Mouse (Mus musculus): ENCODE results near the gene Gprc5b. TPM values are rescaled to one million over a fixed set of nuclear protein-coding genes. Genes with fewer than 3 reads are reported as not detected.

The Gprc5b gene
- polyA plus RNA-seq, 1 experiment from 2014 or later = 7.4 TPM

DNA sequence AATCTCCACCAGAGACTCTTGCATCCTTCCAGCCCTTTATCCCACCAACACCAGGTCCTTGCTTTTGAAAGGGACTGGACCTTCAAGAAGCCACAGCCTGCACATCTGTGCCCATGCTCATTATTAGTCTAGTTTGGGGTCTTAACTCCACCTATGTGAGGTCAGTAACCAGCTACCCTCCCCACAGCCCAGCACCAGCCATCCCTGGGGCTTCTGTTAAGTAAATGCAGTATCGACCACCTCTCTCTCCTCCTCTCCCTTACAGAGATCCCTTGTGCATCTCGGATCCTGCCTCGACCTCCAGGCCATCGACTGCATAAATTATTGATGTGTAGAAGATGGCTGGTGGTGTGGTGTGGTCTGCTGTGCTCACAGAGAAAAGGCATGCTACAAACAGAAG is 8.6 kb downstream of the Gprc5b start:
- H3K4me2 ChIP-seq = no peak overlapping the region

DNA sequence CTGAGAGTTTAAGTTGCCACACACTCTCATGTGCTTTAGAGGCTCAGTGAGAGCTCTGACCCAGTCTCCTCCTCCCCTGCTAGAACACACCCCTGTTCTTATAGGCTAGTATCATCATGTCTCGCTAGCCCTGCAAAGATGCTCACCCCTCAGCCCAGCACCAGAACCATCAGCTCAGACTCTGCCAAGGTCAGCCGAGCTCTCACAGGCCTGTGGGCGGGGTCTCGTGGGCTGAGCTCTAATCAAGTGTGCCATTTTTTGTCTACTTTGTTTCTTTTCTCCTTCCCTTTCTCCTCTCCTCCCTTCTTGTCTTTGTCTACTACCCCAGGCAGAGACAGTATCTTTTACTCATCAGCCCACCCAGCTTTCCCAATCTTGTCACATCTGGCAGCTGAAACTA is 9.2 kb downstream of the Gprc5b start:
- ATAC-seq (ENCODE audit: insufficient number of reproducible peaks, low FRiP score, low TSS enrichment, low read depth) = no peak
- no peak overlapping the region for H3K4me3 ChIP-seq

More for the DNA sequence above, 8.6 kb downstream of the Gprc5b start:
- Histone ChIP-seq H3K4me3 (no peak overlapping the region), H3K36me3 (peaks cover 16% of the 10 kb centered on the region), H3K9me3 (no peaks in the 10 kb centered on the region), H3K9ac (no peak overlapping the region), H3K4me1 (peaks cover 7% of the 10 kb centered on the region; the same call in 1 of the 2 replicates), H3K27me3 (no peaks in the 10 kb centered on the region), H3K27ac (no peak overlapping the region)
- no peak for ATAC-seq (ENCODE audit: insufficient number of reproducible peaks, low FRiP score, low TSS enrichment, low read depth)
- 74% methylated on average over 4 of the region's 4 CpGs for WGBS

DNA sequence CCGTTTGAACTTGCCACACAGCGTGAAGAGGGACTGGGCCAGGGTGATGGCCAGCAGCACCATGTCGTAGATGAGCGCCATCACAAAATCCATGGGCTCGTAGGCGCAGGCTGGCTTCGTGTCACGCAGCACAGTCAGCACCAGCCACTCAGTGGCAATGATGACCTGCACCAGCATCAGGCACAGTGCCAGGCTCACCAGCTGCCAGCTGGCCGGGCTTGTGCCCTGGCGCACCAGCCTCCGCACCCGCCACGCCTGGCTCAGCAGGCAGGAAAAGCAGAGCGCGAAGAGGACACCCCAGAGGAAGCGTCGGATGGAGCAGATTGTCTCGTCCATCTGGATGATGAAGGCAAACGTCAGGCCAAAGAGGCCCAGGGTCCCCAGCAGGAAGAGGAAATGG is 11.1 kb downstream of the Gprc5b start:
- no peak overlapping the region for H3K4me3 ChIP-seq
- H3K36me3 ChIP-seq = peaks cover 18% of the 10 kb centered on the region
- no peak for ATAC-seq (ENCODE audit: insufficient number of reproducible peaks, low FRiP score, low TSS enrichment, low read depth)
- 90% methylated on average over 19 of the region's 19 CpGs for WGBS
- no peaks in the 10 kb centered on the region for H3K9me3 ChIP-seq
- H3K4me2 ChIP-seq = no peak overlapping the region
- no peaks in the 10 kb centered on the region for H3K27me3 ChIP-seq
- no peak overlapping the region for H3K9ac ChIP-seq
- no peaks in the 10 kb centered on the region for H3K4me1 ChIP-seq
- no peak overlapping the region for H3K27ac ChIP-seq

More for the DNA sequence above, 9.2 kb downstream of the Gprc5b start:
- WGBS = 71% methylated on average over 4 of the region's 4 CpGs
- Histone ChIP-seq H3K4me2 (no peak overlapping the region), H3K36me3 (peaks cover 18% of the 10 kb centered on the region), H3K27ac (no peak overlapping the region), H3K4me1 (0 out of 2 replicates have a peak, but pooled peaks cover 3% of the 10 kb centered on the region), H3K9ac (no peak overlapping the region), H3K9me3 (no peaks in the 10 kb centered on the region), H3K27me3 (no peaks in the 10 kb centered on the region)

DNA sequence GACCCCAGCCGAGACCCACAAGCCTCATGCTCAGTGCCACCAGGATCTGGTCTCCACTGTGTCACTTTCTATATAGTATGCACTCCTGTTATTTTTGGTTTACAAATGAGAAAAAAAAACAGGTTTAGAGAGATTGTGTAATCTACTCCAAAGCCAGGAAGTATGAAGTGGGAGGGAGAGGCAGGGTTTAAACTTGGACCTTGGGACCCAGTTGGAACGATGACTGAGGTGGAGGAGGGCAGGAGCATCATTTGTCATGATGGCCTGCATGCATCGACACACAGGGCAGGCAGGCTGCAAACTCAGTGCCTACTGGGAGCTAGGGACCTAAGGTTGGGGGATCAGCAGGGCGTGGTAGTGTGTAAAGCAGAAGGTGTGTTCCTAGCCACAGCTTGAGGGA is 12.4 kb downstream of the Gprc5b start:
- no peaks in the 10 kb centered on the region for H3K4me1 ChIP-seq
- H3K9me3 ChIP-seq = no peaks in the 10 kb centered on the region
- no peak overlapping the region for H3K9ac ChIP-seq
- no peaks in the 10 kb centered on the region for H3K27me3 ChIP-seq
- H3K4me3 ChIP-seq = no peak overlapping the region
- 88% methylated on average over 4 of the region's 4 CpGs for WGBS
- ATAC-seq (ENCODE audit: insufficient number of reproducible peaks, low FRiP score, low TSS enrichment, low read depth) = no peak
- H3K4me2 ChIP-seq = no peak overlapping the region
- H3K27ac ChIP-seq = no peak overlapping the region
- peaks cover 24% of the 10 kb centered on the region for H3K36me3 ChIP-seq

DNA sequence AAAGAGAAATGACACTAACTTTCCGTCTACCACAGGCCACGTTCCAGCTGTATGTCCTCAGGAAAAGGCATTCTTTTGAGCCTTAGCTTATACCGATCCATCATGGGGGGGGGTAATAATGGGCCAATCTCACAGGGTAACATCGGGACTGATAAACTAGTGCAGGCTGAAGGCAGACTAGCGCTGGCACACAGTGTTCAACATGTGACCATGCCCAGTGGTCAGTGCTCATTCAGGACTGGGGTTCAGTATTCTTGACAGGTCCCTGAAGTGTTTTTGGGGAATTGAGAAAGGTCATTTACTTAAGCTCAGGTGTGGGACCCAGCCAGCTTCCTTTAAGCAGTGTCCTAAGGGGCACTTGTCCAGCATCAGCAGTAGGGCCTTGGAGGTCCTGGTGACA is 13.2 kb downstream of the Gprc5b start:
- 85% methylated on average over 5 of the region's 5 CpGs for WGBS
- Histone ChIP-seq H3K36me3 (peaks cover 24% of the 10 kb centered on the region), H3K4me3 (no peak overlapping the region), H3K9me3 (no peaks in the 10 kb centered on the region), H3K27me3 (no peaks in the 10 kb centered on the region), H3K4me2 (no peak overlapping the region), H3K27ac (no peak overlapping the region), H3K9ac (no peak overlapping the region), H3K4me1 (peaks cover 6% of the 10 kb centered on the region; the same call in 1 of the 2 replicates)
- no peak for ATAC-seq (ENCODE audit: insufficient number of reproducible peaks, low FRiP score, low TSS enrichment, low read depth)

DNA sequence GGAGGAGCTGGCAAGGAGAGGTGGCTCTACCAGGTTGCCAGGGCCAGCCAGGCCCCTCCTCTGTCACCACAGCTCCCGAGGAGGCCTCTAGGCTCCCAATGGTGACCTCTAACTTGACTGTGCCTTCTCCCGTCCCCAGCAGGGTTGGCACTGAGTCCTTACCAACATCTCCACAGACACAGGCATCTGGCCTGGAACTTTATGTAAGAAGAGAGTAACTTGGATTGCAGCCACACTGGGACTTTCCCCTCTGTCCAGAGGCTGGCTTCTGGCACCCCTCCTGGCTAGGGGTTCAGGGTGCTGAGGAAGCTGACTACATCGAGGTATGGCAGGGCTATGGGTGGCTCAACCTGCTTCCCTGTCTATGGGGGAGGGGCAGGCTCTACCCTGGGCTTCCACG is 13.7 kb downstream of the Gprc5b start:
- Histone ChIP-seq H3K27me3 (no peaks in the 10 kb centered on the region), H3K4me3 (no peak overlapping the region), H3K4me1 (peaks cover 9% of the 10 kb centered on the region; the same call in 1 of the 2 replicates), H3K9me3 (no peaks in the 10 kb centered on the region), H3K9ac (no peak overlapping the region), H3K36me3 (peaks cover 24% of the 10 kb centered on the region), H3K27ac (no peak overlapping the region), H3K4me2 (no peak overlapping the region)
- 65% methylated on average over 4 of the region's 4 CpGs for WGBS
- ATAC-seq (ENCODE audit: insufficient number of reproducible peaks, low FRiP score, low TSS enrichment, low read depth) = no peak; the same call in 1 of the 2 replicates

DNA sequence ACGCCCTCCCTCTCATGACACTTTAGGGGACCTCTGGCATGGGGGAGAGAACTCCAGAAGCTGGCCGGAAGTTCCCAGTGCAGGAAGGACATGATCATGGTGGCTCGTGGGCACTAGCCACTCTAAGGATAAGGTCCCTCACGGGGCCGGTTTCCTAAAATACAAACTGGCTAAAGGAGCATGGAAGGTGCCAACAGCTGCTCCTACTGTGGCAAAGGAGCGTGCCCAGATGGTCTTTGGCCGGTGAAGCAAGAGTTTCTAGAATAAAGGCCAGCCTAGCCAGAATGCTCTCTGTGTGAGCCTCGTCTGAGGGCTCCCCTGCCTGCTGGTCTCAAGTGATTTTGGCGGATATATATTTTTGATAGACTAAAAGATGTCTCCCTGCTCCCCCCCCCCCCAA is 15.3 kb downstream of the Gprc5b start:
- H3K4me1 ChIP-seq = peaks cover 15% of the 10 kb centered on the region
- H3K9ac ChIP-seq = no peak overlapping the region
- no peaks in the 10 kb centered on the region for H3K27me3 ChIP-seq
- H3K27ac ChIP-seq = no peak overlapping the region
- H3K36me3 ChIP-seq = peaks cover 31% of the 10 kb centered on the region
- no peaks in the 10 kb centered on the region for H3K9me3 ChIP-seq
- 87% methylated on average over 9 of the region's 9 CpGs for WGBS
- no peak for ATAC-seq (ENCODE audit: insufficient number of reproducible peaks, low FRiP score, low TSS enrichment, low read depth)
- no peak overlapping the region for H3K4me2 ChIP-seq
- no peak overlapping the region for H3K4me3 ChIP-seq

DNA sequence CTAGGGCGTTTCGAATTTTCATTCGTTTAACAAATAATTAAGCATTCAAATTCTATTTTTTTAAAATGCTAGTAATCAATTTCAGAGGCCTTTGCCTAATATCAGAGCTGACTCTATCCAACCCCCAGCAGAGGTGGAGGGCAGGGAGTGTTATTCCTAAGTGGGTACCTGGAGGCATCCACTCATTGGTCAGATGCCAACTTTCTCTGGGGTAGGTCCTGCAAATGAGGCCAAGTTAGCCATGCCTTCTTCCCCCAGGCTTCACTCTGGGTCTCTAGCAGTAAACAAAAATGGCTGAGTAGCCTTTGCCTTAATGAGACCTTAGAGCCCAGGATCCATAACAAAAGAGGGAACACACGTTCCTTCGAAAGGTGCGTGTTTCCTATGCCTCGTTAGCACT is 15.9 kb downstream of the Gprc5b start:
- H3K4me1 ChIP-seq = peaks cover 15% of the 10 kb centered on the region
- no peaks in the 10 kb centered on the region for H3K27me3 ChIP-seq
- no peak overlapping the region for H3K4me2 ChIP-seq
- H3K27ac ChIP-seq = no peak overlapping the region
- ATAC-seq (ENCODE audit: insufficient number of reproducible peaks, low FRiP score, low TSS enrichment, low read depth) = no peak
- no peak overlapping the region for H3K4me3 ChIP-seq
- no peak overlapping the region for H3K9ac ChIP-seq
- no peaks in the 10 kb centered on the region for H3K9me3 ChIP-seq
- 82% methylated on average over 7 of the region's 7 CpGs for WGBS
- H3K36me3 ChIP-seq = peaks cover 36% of the 10 kb centered on the region

DNA sequence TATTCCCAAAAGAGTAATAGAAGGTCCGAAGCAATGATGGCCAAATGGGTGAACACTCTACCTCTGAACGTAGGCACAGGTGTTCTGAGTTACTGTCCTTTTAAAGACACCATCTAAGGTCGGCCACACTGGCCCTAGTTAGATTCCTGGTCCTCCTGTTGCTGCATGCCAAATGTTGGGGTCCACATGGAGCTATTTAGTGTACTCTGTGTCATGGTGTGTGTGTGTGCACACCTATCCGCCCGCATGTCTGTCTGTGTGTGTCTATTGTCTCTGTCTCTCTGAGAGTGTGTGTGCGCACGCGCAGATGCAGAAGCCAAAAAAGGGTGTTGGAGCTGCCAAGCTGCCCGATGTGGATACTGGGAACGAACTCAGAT is 17.9 kb downstream of the Gprc5b start:
- Histone ChIP-seq H3K9me3 (no peaks in the 10 kb centered on the region), H3K27ac (no peak overlapping the region), H3K4me3 (no peak overlapping the region), H3K27me3 (no peaks in the 10 kb centered on the region), H3K9ac (no peak overlapping the region), H3K4me1 (peaks cover 15% of the 10 kb centered on the region), H3K36me3 (peaks cover 37% of the 10 kb centered on the region), H3K4me2 (no peak overlapping the region)
- ATAC-seq (ENCODE audit: insufficient number of reproducible peaks, low FRiP score, low TSS enrichment, low read depth) = no peak
- WGBS = 80% methylated on average over 10 of the region's 10 CpGs

DNA sequence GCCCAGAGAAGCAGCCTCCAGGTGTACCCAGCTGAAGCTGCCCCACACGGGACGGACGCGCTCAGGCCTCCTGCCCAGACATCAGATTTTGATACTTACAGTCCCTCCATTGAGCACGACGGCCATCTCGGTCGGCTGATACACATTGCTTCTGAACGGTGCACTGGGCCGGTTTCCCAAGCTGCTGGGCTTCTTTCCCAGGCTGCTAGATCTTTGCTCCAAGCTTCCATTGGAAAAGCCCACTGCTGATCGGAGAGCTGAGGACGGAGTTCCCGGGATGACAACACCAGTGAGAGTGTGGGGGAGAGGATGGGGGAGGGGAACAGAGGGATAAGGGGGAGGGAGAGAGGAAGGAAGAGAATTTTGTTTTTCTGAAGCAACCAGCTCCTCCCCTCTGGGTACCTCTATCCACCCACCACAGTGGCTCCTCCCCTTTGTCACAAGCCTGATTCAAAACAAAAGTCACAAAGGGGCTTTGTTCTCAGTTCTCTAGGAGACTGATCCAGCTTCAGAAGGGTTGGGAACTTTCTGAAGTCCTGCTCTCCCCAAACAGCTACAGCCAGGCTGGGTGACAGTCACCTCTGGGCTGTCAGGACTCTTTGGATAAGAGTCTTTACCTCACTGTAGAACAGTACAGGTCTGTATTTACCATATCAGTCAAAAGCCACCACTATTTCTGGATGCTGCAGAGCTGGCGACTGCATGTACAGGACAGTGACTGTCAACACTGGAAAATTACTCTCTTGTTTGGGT is 18.4 kb downstream of the Gprc5b start:
- Histone ChIP-seq H3K4me3 (no peak overlapping the region), H3K4me1 (peaks cover 15% of the 10 kb centered on the region), H3K9ac (no peak overlapping the region), H3K9me3 (no peaks in the 10 kb centered on the region), H3K36me3 (peaks cover 37% of the 10 kb centered on the region), H3K4me2 (peak overlapping the region; percentile 5; the same call in 1 of the 2 replicates), H3K27me3 (no peaks in the 10 kb centered on the region), H3K27ac (peak overlapping the region; percentile 47)
- no peak for ATAC-seq (ENCODE audit: insufficient number of reproducible peaks, low FRiP score, low TSS enrichment, low read depth)
- 40% methylated on average over 14 of the region's 14 CpGs for WGBS

DNA sequence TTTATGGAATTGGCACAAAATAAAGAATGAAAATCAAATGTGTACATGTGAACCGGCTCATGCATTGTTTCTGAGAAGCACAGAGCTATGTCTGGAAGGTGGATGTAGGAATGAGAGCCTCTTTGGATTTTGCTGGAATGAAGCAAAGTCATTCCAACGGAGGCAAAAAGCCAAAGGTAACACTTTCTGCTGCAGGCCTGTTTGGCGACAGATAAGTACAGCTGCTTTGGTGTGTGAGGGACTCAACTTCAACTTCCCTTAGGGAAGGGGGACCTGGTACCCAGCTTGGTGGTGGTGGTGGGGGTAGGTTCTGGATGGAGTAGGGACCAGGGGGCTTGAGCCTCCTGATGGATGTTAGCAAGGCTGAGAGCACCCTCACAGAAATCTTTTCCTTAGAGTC is 19.2 kb downstream of the Gprc5b start:
- H3K4me3 ChIP-seq = no peak overlapping the region
- H3K27me3 ChIP-seq = no peaks in the 10 kb centered on the region
- ATAC-seq (ENCODE audit: insufficient number of reproducible peaks, low FRiP score, low TSS enrichment, low read depth) = no peak
- no peak overlapping the region for H3K9ac ChIP-seq
- peak overlapping the region; percentile 47 for H3K27ac ChIP-seq
- no peaks in the 10 kb centered on the region for H3K9me3 ChIP-seq
- 41% methylated on average over 3 of the region's 3 CpGs for WGBS
- H3K4me2 ChIP-seq = no peak overlapping the region
- peaks cover 15% of the 10 kb centered on the region for H3K4me1 ChIP-seq
- peaks cover 34% of the 10 kb centered on the region for H3K36me3 ChIP-seq

DNA sequence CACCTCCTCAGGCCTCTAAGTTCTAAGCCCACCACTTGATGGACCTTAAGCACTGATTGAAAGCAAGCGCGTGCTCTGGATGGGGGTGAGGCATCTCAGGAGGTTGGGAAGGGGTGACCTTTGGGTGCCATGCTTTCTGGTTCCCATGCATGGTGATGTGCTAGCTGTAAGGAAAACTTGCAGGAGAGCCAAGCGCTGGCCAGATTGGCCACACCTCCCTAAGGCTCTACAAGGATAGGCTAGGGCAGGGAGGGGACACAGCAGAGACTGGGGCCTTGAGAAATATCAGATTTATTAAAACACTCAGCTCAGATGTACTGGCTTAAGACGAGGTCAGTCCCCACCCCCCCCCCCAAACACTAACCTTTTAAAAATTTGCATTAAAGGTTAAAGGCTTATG is 21.6 kb downstream of the Gprc5b start:
- H3K36me3 ChIP-seq = peaks cover 33% of the 10 kb centered on the region
- no peak overlapping the region for H3K4me3 ChIP-seq
- no peak; the same call in 1 of the 2 replicates for ATAC-seq (ENCODE audit: insufficient number of reproducible peaks, low FRiP score, low TSS enrichment, low read depth)
- H3K9me3 ChIP-seq = no peaks in the 10 kb centered on the region
- H3K27ac ChIP-seq = no peak overlapping the region
- no peak overlapping the region for H3K4me2 ChIP-seq
- H3K27me3 ChIP-seq = no peaks in the 10 kb centered on the region
- no peak overlapping the region for H3K9ac ChIP-seq
- H3K4me1 ChIP-seq = peaks cover 15% of the 10 kb centered on the region
- WGBS = 85% methylated on average over 4 of the region's 4 CpGs
